Mouse (Mus musculus): ENCODE data around the gene Ipo13. TPM values are rescaled to one million over a fixed set of nuclear protein-coding genes. Genes with fewer than 3 reads are reported as not detected.

Gene Ipo13
- polyA plus RNA-seq, 2 experiments: 38.8 to 63.4 TPM

- no peak for TF ChIP-seq POLR2A (IDR thresholded peaks at IDR 0.05; ENCODE audit: borderline replicate concordance, extremely low read depth, insufficient read depth, insufficient read length)
- H3K9ac ChIP-seq (ENCODE audit: low read depth, low read length, severe bottlenecking): no peak overlapping the region
- H3K4me3 ChIP-seq (replicated peaks; ENCODE audit: low read length): no peak overlapping the region
- no peak overlapping the region for H3K4me2 ChIP-seq (replicated peaks; ENCODE audit: low read depth, low read length, severe bottlenecking)
- no peak for DNase-seq (ENCODE audit: low spot score)
- WGBS: 55% methylated on average over 9 of the region's 9 CpGs
- no peaks in the 10 kb centered on the region for H3K9me3 ChIP-seq (ENCODE audit: control insufficient read depth, low read length)
- ATAC-seq (ENCODE audit: low FRiP score, low read depth): peak; percentile 18; the same call in 1 of the 2 replicates
- no peak overlapping the region for H3K27ac ChIP-seq (replicated peaks; ENCODE audit: low read depth, low read length)
- H3K36me3 ChIP-seq (ENCODE audit: control insufficient read depth, insufficient read depth, low read length): peaks cover 8% of the 10 kb centered on the region
- H3K4me1 ChIP-seq (ENCODE audit: control insufficient read depth, insufficient read depth, low read length): peaks cover 15% of the 10 kb centered on the region; the same call in 1 of the 2 replicates
- H3K27me3 ChIP-seq (ENCODE audit: control insufficient read depth, insufficient read depth, low read length): no peaks in the 10 kb centered on the region
Observed at GRCm38 (mm10) chr4:117869317-117869716, 45.5 kb downstream of the Ipo13 start.

- no peaks in the 10 kb centered on the region for H3K9me3 ChIP-seq (ENCODE audit: control insufficient read depth, low read length)
- no peak overlapping the region for H3K4me3 ChIP-seq (replicated peaks; ENCODE audit: low read length)
- H3K36me3 ChIP-seq (ENCODE audit: control insufficient read depth, insufficient read depth, low read length): 0 out of 2 replicates have a peak, but pooled peaks cover 4% of the 10 kb centered on the region
- 26% methylated on average over 22 of the region's 24 CpGs for WGBS
- ATAC-seq (ENCODE audit: low FRiP score, low read depth) (0 out of 2 replicates have a peak, but pooled peaks have one; percentile 13), DNase-seq (ENCODE audit: low spot score) (peak; percentile 40)
- no peak overlapping the region for H3K27ac ChIP-seq (replicated peaks; ENCODE audit: low read depth, low read length)
- peaks cover 15% of the 10 kb centered on the region; the same call in 1 of the 2 replicates for H3K4me1 ChIP-seq (ENCODE audit: control insufficient read depth, insufficient read depth, low read length)
- peak overlapping the region; percentile 13; the same call in 1 of the 2 replicates for H3K4me2 ChIP-seq (replicated peaks; ENCODE audit: low read depth, low read length, severe bottlenecking)
- peak overlapping the region; percentile 32; the same call in 1 of the 2 replicates for H3K9ac ChIP-seq (ENCODE audit: low read depth, low read length, severe bottlenecking)
- TF ChIP-seq POLR2A (IDR thresholded peaks at IDR 0.05; ENCODE audit: borderline replicate concordance, extremely low read depth, insufficient read depth, insufficient read length): no peak
- no peaks in the 10 kb centered on the region for H3K27me3 ChIP-seq (ENCODE audit: control insufficient read depth, insufficient read depth, low read length)
Observed at GRCm38 (mm10) chr4:117867823-117868222, 47.0 kb downstream of the Ipo13 start.

GRCm38 (mm10) chr4:117867000-117867399, 47.8 kb downstream of the Ipo13 start:
- H3K4me2 ChIP-seq (replicated peaks; ENCODE audit: low read depth, low read length, severe bottlenecking): no peak overlapping the region
- no peaks in the 10 kb centered on the region for H3K27me3 ChIP-seq (ENCODE audit: control insufficient read depth, insufficient read depth, low read length)
- 76% methylated on average over 6 of the region's 6 CpGs for WGBS
- H3K4me1 ChIP-seq (ENCODE audit: control insufficient read depth, insufficient read depth, low read length): peaks cover 12% of the 10 kb centered on the region; the same call in 1 of the 2 replicates
- ATAC-seq (ENCODE audit: low FRiP score, low read depth): no peak
- no peak overlapping the region for H3K9ac ChIP-seq (ENCODE audit: low read depth, low read length, severe bottlenecking)
- no peak overlapping the region for H3K27ac ChIP-seq (replicated peaks; ENCODE audit: low read depth, low read length)
- 0 out of 2 replicates have a peak, but pooled peaks cover 4% of the 10 kb centered on the region for H3K36me3 ChIP-seq (ENCODE audit: control insufficient read depth, insufficient read depth, low read length)
- TF ChIP-seq POLR2A (IDR thresholded peaks at IDR 0.05; ENCODE audit: borderline replicate concordance, extremely low read depth, insufficient read depth, insufficient read length): no peak
- DNase-seq (ENCODE audit: low spot score): no peak
- no peaks in the 10 kb centered on the region for H3K9me3 ChIP-seq (ENCODE audit: control insufficient read depth, low read length)
- no peak overlapping the region for H3K4me3 ChIP-seq (replicated peaks; ENCODE audit: low read length)

GRCm38 (mm10) chr4:117866083-117866482, 48.7 kb downstream of the Ipo13 start:
- no peak for TF ChIP-seq POLR2A (IDR thresholded peaks at IDR 0.05; ENCODE audit: borderline replicate concordance, extremely low read depth, insufficient read depth, insufficient read length)
- 55% methylated on average over 9 of the region's 9 CpGs for WGBS
- ATAC-seq (ENCODE audit: low FRiP score, low read depth): no peak
- no peak overlapping the region for H3K4me3 ChIP-seq (replicated peaks; ENCODE audit: low read length)
- H3K9ac ChIP-seq (ENCODE audit: low read depth, low read length, severe bottlenecking): no peak overlapping the region
- H3K4me2 ChIP-seq (replicated peaks; ENCODE audit: low read depth, low read length, severe bottlenecking): no peak overlapping the region
- DNase-seq (ENCODE audit: low spot score): no peak
- H3K27ac ChIP-seq (replicated peaks; ENCODE audit: low read depth, low read length): no peak overlapping the region
- H3K27me3 ChIP-seq (ENCODE audit: control insufficient read depth, insufficient read depth, low read length): no peaks in the 10 kb centered on the region
- H3K36me3 ChIP-seq (ENCODE audit: control insufficient read depth, insufficient read depth, low read length): 0 out of 2 replicates have a peak, but pooled peaks cover 4% of the 10 kb centered on the region
- no peaks in the 10 kb centered on the region for H3K9me3 ChIP-seq (ENCODE audit: control insufficient read depth, low read length)
- H3K4me1 ChIP-seq (ENCODE audit: control insufficient read depth, insufficient read depth, low read length): peaks cover 12% of the 10 kb centered on the region; the same call in 1 of the 2 replicates

GRCm38 (mm10) chr4:117862823-117863222, 52.0 kb downstream of the Ipo13 start:
- DNase-seq (ENCODE audit: low spot score) (no peak), ATAC-seq (ENCODE audit: low FRiP score, low read depth) (no peak)
- H3K4me3 ChIP-seq (replicated peaks; ENCODE audit: low read length): no peak overlapping the region
- 39% methylated on average over 4 of the region's 4 CpGs for WGBS
- TF ChIP-seq POLR2A (IDR thresholded peaks at IDR 0.05; ENCODE audit: borderline replicate concordance, extremely low read depth, insufficient read depth, insufficient read length): no peak
- no peaks in the 10 kb centered on the region for H3K27me3 ChIP-seq (ENCODE audit: control insufficient read depth, insufficient read depth, low read length)
- no peaks in the 10 kb centered on the region for H3K9me3 ChIP-seq (ENCODE audit: control insufficient read depth, low read length)
- H3K4me1 ChIP-seq (ENCODE audit: control insufficient read depth, insufficient read depth, low read length): peaks cover 9% of the 10 kb centered on the region; the same call in 1 of the 2 replicates
- H3K9ac ChIP-seq (ENCODE audit: low read depth, low read length, severe bottlenecking): no peak overlapping the region
- no peak overlapping the region for H3K27ac ChIP-seq (replicated peaks; ENCODE audit: low read depth, low read length)
- no peak overlapping the region for H3K4me2 ChIP-seq (replicated peaks; ENCODE audit: low read depth, low read length, severe bottlenecking)
- H3K36me3 ChIP-seq (ENCODE audit: control insufficient read depth, insufficient read depth, low read length): 0 out of 2 replicates have a peak, but pooled peaks cover 6% of the 10 kb centered on the region

All from limb, embryonic 14.5 days (tissue).